Mouse (Mus musculus) thymus, adult 2 months (tissue): ENCODE measurements at regions not wholly inside any gene's neighbourhood (a gene's known extent, or its start where the extent isn't known, plus 50 kb on each side); places are given as distances from the start of the nearest gene placed in this dataset.

Source experiments
- CTCF ChIP-seq: fragments of 200-500 bp; IDR thresholded peaks from 2 replicates; pipeline ENCODE4 v1.5.1; 2012; ENCODE audit warnings: mild to moderate bottlenecking, control low read depth, low read length, moderate library complexity, borderline replicate concordance; ENCODE audit not compliant: control insufficient read depth, poor library complexity, insufficient read depth; ENCODE audit errors: extremely low read depth
- POLR2A ChIP-seq: fragments of 200-500 bp; IDR thresholded peaks from 2 replicates; pipeline ENCODE4 v1.6.1; 2012; ENCODE audit warnings: mild to moderate bottlenecking, low read length, control low read depth, moderate library complexity; ENCODE audit not compliant: control insufficient read depth, poor library complexity, insufficient read depth; ENCODE audit errors: extremely low read depth

DNA sequence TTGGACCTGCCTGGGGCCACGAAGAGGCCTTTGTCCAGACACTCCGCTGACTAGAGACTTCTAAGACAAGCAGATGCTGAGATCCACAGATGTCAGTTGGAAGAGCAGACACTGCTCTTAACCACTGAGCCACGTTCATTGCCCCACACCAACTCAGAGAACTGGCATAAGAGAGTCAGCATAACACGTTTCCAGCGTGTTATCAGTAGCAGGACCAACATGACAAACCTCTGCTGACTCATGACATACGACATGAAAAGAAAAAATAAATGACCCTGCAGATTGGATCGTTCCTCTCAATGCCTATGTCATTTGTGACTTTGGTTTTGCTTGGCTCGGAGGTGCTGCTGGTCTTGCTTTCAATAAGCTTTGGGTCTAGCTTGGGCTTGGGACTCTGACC is 78.3 kb downstream of the Smim20 start:
- TF ChIP-seq POLR2A (no peak), CTCF (no peak)
